Mouse (Mus musculus) embryonic facial prominence, embryonic 10.5 days (tissue): ENCODE measurements at regions not wholly inside any gene's neighbourhood (a gene's known extent, or its start where the extent isn't known, plus 50 kb on each side); places are given as distances from the start of the nearest gene placed in this dataset.
"Not testable (repeated sequence)": the region's sequence is repeated elsewhere in the genome, so short reads cannot be mapped to it uniquely, and the experiment has no call there.

Experiments
- DNase-seq: peaks from one replicate; pipeline ENCODE4 v3.0.0-alpha.2; 2017; ENCODE audit warnings: low spot score
- H3K27ac ChIP-seq: fragments of 300-500 bp; sonication (generic); replicated peaks from 2 replicates; pipeline ENCODE4 v1.5.1; 2016; ENCODE audit warnings: mild to moderate bottlenecking
- H3K27me3 ChIP-seq: fragments of 300-500 bp; sonication (generic); replicated peaks from 2 replicates; pipeline ENCODE4 v1.6.1; 2016; ENCODE audit warnings: low read depth, mild to moderate bottlenecking; ENCODE audit not compliant: poor library complexity, severe bottlenecking
- H3K36me3 ChIP-seq: fragments of 300-500 bp; sonication (generic); replicated peaks from 2 replicates; pipeline ENCODE4 v1.6.1; 2016; ENCODE audit warnings: mild to moderate bottlenecking, moderate library complexity
- H3K4me1 ChIP-seq: fragments of 300-500 bp; sonication (generic); 2 replicates; pipeline ENCODE4 v1.6.1; 2016
- H3K4me3 ChIP-seq: fragments of 300-500 bp; sonication (generic); 2 replicates; pipeline ENCODE4 v1.5.1; 2016; ENCODE audit warnings: mild to moderate bottlenecking, moderate library complexity
- H3K9me3 ChIP-seq: fragments of 300-500 bp; sonication (generic); 2 replicates; pipeline ENCODE4 v1.6.1; 2016; ENCODE audit warnings: mild to moderate bottlenecking
- WGBS: fragments of 180-500 bp; shearing (Covaris S2); methylation state at CpG from one replicate; pipeline ENCODE4 v1.1.7; 2016; 5-methylcytosine and 5-hydroxymethylcytosine counted together

GRCm38 (mm10) chr6:70314667-70315066, 477.4 kb downstream of the Rpia start:
- WGBS, result 87% methylated on average over 2 of the region's 2 CpGs
- H3K27me3 ChIP-seq, H3K9me3 ChIP-seq, H3K36me3 ChIP-seq, DNase-seq, H3K4me1 ChIP-seq, H3K4me3 ChIP-seq, H3K27ac ChIP-seq: not testable (repeated sequence)

- not testable (repeated sequence) for H3K4me1 ChIP-seq, H3K4me3 ChIP-seq, H3K9me3 ChIP-seq, H3K27ac ChIP-seq, H3K27me3 ChIP-seq, DNase-seq, H3K36me3 ChIP-seq
These were observed 490.9 kb downstream of the Rpia start for GRCm38 (mm10) chr6:70301100-70301499.

- 81% methylated on average over 3 of the region's 3 CpGs for WGBS
- H3K4me1 ChIP-seq, H3K9me3 ChIP-seq, H3K27ac ChIP-seq, H3K27me3 ChIP-seq, H3K36me3 ChIP-seq, H3K4me3 ChIP-seq, DNase-seq: not testable (repeated sequence)
These were observed 531.8 kb downstream of the Rpia start for GRCm38 (mm10) chr6:70260227-70260626.

GRCm38 (mm10) chr6:70240167-70240566, 551.9 kb downstream of the Rpia start:
- not testable (repeated sequence) for H3K36me3 ChIP-seq, H3K27ac ChIP-seq

GRCm38 (mm10) chr6:70227166-70227565, 564.9 kb downstream of the Rpia start:
- H3K4me1 ChIP-seq, result no peaks in the 10 kb centered on the region
- 86% methylated on average over 4 of the region's 4 CpGs for WGBS
- no peaks in the 10 kb centered on the region for H3K36me3 ChIP-seq
- no peaks in the 10 kb centered on the region for H3K27me3 ChIP-seq
- no peak for DNase-seq
- no peak overlapping the region for H3K27ac ChIP-seq
- no peak overlapping the region for H3K4me3 ChIP-seq
- H3K9me3 ChIP-seq, result no peaks in the 10 kb centered on the region

More at GRCm38 (mm10) chr6:70240167-70240566, 551.9 kb downstream of the Rpia start:
- DNase-seq, H3K4me1 ChIP-seq, H3K9me3 ChIP-seq, H3K27me3 ChIP-seq, H3K4me3 ChIP-seq: not testable (repeated sequence)
- no CpG with 5 or more reads among the region's 1 CpGs for WGBS

- WGBS, result 88% methylated on average over 2 of the region's 2 CpGs
- DNase-seq, H3K27me3 ChIP-seq, H3K9me3 ChIP-seq, H3K36me3 ChIP-seq, H3K4me3 ChIP-seq, H3K4me1 ChIP-seq, H3K27ac ChIP-seq: not testable (repeated sequence)
These were observed 575.4 kb downstream of the Rpia start for GRCm38 (mm10) chr6:70216632-70217031.

GRCm38 (mm10) chr6:70215781-70216180, 576.3 kb downstream of the Rpia start:
- H3K4me3 ChIP-seq, DNase-seq, H3K36me3 ChIP-seq, H3K27ac ChIP-seq, H3K4me1 ChIP-seq, H3K27me3 ChIP-seq, H3K9me3 ChIP-seq: not testable (repeated sequence)
- 77% methylated on average over 3 of the region's 3 CpGs for WGBS
